Mouse (Mus musculus): ENCODE measurements around the gene Btg4.

Btg4 gene

GRCm38 (mm10) chr9:51060601-51061000 lies at the start of gene Btg4:
TSS of gene Btg4 (plus strand) at chr9:51060901.
- no peak for DNase-seq (ENCODE audit: low read depth in 2 of 2, low spot score in 2 of 2)

DNA sequence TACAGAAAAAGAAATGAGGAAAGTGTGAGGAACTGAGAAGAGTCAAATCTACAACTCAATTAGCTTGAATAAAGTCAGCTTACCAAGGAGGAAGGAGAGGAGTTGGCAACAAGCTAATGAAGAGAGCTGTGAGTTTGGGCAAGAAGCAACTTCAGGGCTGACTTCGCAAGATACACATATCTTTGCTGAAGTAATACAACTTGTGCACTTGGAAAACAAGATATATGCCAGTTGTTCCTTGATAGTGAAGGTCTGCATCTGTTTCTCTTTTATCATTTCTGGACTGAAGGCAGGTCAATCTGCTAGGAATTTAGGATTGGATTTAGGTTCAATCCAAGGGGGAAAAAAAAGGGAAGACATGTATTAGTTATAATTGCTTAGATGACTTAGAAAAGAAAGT lies 47.1 kb upstream of the Btg4 start:
- no peak for DNase-seq (ENCODE audit: low read depth in 2 of 2, low spot score in 2 of 2)

DNA sequence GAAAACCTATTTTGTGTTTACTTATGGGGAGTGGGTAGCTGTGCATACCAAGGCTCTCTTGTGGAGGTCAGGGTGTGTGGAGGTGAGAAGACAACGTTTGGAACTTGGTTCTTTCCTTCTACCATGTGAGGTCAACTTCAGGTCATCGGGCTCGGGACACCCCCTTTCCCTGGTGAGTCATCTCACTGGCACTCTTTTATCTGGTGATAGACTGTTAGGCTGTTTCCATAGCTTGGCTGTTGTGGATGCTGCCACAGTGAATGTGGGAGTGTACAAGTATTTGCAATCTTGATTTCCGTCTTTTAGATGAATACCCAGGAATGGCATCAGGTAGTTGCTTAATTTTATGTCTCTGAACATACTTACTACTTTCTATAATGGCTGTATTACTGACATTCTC lies 45.0 kb upstream of the Btg4 start:
- DNase-seq (ENCODE audit: low read depth in 2 of 2, low spot score in 2 of 2) = no peak

DNA sequence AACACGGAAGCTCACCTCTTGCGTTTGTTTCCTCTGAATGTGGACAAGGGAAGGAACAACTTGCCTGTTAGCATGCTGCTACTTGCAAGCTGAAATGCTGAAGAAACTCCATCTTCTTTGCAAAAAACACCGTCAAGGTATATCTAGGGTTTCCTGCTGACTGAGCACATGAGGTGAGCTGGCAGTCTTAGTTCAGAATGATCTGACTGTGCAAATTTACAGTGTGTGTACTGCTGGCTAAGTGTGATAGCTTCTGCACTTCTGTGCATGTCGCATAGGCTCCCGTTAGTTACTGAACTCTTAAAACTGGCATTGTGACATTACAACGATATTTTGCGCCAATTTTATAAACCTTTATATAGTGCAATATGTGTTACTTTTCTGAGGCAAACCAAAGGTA lies 41.0 kb upstream of the Btg4 start:
- DNase-seq (ENCODE audit: low read depth in 2 of 2, low spot score in 2 of 2) = no peak

DNA sequence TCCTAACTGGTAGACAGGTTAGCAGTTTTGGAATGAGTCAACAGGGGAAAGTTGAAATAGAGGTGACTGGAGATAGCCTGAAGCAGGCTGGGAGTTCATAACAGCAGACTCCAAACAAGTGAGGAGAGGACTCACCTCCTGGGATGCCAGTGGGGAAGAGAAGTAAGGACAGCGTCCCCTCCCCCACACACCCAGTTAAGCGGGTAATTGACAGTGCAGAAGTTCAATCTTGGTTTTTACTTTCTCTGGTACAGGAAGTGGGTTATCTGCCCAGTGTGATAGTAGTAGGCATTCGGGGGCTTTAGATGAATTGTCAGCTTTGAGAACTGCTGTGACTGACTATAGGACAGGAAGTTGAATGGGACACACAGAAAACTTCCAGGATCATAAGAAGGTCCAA lies 40.4 kb upstream of the Btg4 start:
- peak in 1 of 2 experiments; percentile 11 for DNase-seq (ENCODE audit: low read depth in 2 of 2, low spot score in 2 of 2)

DNA sequence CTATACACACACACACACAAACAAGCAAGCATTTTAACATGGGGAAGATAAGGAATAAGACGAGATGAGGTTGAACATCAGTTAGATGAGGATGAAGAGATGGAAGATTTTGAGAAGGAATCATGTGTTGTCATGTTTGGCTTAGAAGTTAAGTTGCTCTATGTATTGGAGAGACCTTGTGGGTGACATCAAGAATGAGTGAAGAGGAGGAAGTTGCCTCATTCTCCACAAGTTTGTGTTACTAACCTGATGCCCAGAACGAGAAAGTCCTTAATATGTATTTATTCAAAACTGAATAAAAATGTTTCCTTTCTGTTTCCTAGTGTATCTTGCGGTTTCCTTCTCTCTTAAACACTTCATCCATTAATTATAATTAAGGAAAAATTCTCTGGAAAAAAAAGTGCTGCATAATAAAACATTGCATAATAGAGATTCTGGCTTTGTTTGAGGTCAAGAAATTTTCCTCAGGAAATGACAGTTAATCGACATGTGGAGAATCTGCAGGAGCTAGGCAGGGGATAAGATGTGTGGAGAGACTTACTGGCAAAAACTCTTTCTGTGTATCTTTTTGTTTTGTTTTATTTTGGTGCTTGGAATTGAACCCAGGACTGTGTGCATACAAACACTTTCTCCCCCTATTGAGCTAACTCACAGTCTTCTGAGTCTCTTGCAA lies 39.4 kb upstream of the Btg4 start:
- DNase-seq (ENCODE audit: low read depth in 2 of 2, low spot score in 2 of 2) = no peak

- no peak for DNase-seq (ENCODE audit: low read depth in 2 of 2, low spot score in 2 of 2)
Measured at GRCm38 (mm10) chr9:51026952-51027351, 33.7 kb upstream of the Btg4 start.

DNA sequence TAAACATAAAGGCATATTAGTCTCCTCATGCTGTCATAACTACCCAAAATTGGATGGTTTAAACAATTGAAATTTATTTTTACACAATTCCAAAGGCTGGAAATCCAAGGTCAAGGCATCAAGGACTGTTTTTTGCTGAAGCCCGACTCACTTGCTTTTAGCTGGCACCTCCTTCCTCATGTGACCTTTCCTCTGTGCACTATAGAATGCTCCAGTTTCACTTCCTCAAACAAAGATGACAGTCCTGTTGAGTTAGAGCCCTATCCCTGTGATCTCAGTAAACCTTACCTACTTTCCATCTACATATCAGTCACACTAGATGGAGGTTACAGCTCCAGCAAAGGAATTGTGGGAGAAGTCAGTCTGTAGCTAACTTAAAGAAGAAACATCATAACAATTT lies 30.6 kb upstream of the Btg4 start:
- no peak for DNase-seq (ENCODE audit: low read depth in 2 of 2, low spot score in 2 of 2)

DNA sequence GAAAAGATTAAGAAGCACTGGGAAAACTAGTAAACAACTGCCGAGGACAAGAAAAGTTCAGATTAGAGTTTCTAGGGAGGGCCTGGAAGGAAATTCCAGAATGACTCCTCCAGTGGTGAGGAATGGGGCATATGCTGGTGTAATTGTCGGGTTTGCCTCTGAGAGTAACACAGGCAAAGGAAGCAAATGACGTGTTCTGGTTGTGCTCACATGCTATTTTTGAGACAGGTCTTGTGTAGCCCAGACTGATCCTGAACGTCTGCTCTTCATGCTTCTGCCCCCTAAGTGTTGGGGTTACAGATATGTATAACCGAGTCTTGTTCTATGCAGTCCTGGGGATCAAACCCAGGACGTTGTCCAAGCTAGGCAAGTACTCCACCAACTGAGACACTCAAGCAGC lies 29.1 kb upstream of the Btg4 start:
- no peak for DNase-seq (ENCODE audit: low read depth in 2 of 2, low spot score in 2 of 2)

DNA sequence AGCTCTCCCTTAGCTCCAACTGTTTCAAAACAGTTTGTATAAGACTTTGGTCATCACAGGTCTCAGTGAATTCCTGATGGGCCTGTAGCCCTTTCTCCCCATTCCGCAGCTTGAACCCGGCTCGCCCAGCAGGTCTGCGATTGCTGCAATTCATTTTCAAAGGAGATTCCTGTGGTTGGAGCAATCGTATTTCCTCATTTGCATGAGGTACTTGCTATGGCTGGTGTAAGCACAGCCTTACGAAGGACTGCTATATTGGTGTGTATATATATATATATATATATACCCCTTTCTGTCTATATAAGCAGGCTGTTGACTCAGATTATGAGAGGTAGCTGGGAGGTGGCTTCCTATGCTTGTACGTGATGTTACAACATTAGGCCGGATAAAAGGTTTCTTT lies 28.4 kb upstream of the Btg4 start:
- no peak for DNase-seq (ENCODE audit: low read depth in 2 of 2, low spot score in 2 of 2)

DNA sequence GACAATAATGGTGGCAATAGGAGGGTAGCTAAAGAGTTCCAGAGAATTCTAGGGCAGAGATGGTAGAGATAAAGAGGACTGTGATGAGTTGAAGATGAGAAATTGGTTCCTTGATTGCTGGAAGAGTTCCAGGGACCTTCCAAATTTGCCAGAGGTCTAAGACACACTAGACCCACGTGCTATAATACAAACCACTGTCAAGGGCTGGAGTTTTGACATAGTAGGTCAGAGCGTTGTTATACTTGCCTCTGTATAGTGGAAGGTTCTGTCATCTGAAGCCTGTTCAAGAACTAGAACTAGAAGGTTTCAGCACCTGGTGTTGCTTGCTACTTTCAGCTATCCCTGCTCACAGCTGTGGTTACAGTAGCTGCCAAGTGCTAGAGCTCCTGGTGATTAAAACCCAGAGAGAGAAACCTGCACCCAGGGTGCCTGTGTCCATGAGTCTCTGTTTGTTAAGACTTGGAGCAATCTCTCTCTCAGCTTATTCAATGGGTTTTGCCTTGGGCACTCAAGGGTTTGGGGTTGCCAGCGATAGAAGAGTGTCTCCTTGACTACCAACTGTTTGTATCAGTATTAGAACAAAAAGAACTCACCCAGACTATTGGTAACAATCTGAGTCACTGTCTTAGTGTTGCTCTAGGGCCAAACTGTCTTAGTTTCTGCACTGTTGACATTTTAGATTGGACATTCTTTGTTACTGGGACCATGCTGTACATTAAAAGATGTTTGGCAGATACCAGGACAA lies 27.7 kb upstream of the Btg4 start:
- no peak for DNase-seq (ENCODE audit: low read depth in 2 of 2, low spot score in 2 of 2)

- DNase-seq (ENCODE audit: low read depth in 2 of 2, low spot score in 2 of 2) = no peak
Measured at GRCm38 (mm10) chr9:51041491-51041980, 19.2 kb upstream of the Btg4 start.

GRCm38 (mm10) chr9:51042136-51042535 lies 18.6 kb upstream of the Btg4 start:
- no peak for DNase-seq (ENCODE audit: low read depth in 2 of 2, low spot score in 2 of 2)

DNA sequence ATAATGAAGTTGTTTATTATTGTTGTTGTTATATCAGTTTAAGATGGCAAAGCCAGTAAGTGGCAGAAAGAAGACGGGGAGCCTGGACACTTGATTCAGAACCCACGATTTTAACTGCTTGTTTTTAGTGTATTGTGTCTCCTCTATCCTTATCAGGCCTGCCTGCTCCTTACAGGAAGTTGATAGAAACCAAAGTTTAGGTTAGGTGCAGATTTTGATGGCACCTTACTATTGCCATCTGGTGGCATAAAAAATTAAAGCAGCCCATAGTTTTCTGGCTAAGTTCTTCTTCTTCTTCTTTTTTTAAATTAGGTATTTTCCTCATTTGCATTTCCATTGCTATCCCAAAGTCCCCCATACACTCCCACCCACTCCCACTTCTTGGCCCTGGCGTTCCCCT lies 8.5 kb upstream of the Btg4 start:
- DNase-seq (ENCODE audit: low read depth in 2 of 2, low spot score in 2 of 2) = peak in 1 of 2 experiments; percentile 25

- no peak for DNase-seq (ENCODE audit: low read depth in 2 of 2, low spot score in 2 of 2)
Measured at GRCm38 (mm10) chr9:51056360-51057324, 4.1 kb upstream of the Btg4 start.

DNA sequence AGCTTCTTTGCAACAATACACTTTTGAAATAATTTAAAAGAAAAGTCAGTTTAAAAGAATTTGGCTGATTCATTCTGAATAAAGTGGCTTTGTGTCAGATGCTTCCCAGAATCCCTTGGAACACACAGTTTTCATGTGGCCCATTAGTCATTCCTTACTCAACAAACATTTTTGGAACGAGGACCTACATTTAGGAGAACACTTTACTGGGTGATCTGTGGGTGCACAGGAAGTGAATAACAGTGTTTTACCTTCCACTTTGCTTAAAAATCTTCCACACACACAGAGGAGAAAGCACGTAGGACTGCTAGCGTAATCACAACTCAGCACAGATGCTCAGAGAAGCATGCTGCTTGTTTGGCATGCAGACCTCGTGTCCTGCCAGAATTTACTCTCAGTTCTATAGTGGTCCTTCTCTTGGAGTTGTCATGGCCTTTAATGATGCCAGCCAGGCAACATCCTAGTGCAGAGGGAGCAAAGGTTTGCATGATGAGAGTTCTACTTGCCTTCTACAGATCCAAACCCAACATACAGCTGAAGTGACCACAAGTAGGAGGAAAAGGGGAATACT lies 1.7 kb upstream of the Btg4 start:
- DNase-seq (ENCODE audit: low read depth in 2 of 2, low spot score in 2 of 2) = no peak

DNA sequence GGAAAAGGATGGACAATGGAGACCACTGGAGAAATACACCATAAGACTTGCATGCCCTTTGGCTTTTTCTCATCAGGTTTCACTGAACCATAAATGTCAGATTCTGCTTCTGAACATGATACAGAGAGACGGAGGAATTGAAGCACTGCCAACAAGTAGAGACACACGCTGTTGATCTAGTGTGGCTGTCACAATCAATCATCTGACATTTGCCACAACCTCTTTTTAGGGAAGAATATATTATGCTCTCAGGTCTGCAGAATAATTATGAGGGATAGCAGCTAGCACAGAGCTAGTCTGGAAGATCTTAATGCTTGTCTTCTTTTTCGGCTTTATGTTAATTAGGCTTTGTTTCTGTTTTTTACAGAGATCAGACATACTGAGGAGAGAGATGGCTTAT lies 7.5 kb downstream of the Btg4 start:
- DNase-seq (ENCODE audit: low read depth in 2 of 2, low spot score in 2 of 2) = no peak

GRCm38 (mm10) chr9:51070801-51071200 lies 10.1 kb downstream of the Btg4 start:
- no peak for DNase-seq (ENCODE audit: low read depth in 2 of 2, low spot score in 2 of 2)

DNA sequence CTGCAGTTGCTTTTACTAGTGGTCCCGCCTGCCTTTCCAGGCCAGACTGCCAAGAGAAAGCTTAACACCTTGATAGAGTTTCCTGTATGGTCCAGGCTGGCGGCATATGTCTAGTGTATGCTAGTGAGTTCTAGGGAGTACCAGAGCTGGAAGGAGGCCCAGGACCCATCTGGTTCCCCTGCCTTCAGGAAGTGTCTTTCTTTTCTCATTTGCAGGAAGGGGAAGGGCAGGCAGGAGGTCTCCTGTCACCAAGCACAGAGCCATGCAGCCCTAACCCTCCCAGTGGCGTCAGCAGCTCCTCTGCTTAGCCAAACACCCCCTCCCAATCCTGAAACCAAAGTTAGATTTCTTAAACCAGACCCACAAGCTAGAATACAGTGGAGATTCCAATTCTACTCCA lies 15.1 kb downstream of the Btg4 start:
- DNase-seq (ENCODE audit: low read depth in 2 of 2, low spot score in 2 of 2) = no peak

DNA sequence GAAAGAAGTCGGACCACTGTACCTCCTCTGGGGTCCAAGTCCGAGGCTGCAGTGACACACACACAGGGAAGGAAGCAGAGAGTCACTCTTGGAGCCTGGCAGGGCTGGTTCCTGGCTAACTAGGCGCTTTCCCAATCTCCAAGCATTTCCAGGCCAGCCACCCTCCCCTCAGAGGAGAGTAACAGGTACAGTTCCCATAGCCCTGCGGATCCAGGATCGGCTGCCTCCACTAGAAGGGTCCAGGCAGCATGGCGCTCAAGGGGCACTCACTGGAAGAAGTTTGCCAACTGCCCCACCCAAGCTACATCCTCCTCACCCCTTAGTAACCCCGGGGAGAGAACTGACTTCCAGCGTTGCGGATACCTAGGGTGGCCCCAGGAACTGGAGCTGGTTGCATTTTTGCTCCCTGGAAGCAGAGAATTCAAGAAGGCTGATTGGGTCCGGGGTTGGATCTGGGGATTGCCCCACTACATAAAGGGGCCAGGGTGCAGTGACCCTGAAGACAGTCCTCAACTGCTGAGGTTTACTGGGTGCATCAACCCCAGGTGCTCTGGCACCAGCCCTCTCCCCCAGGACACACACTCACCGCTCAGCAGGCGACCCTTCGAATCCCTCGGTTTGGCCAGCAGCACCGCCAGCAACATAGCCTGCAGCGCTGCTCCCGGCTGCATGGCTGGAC lies 15.7 kb downstream of the Btg4 start:
- no peak for DNase-seq (ENCODE audit: low read depth in 2 of 2, low spot score in 2 of 2)

- DNase-seq (ENCODE audit: low read depth in 2 of 2, low spot score in 2 of 2) = no peak
Measured at GRCm38 (mm10) chr9:51076979-51077315, 16.2 kb downstream of the Btg4 start, which contains the start of gene Layn. TSS of gene Layn (minus strand) at chr9:51077094.
